28 mouse cellular contexts compared by ENCODE assay signal in genomic region chr9:58690701-58691100, GRCm38 (mm10). TPM values are rescaled to one million over a fixed set of nuclear protein-coding genes. Genes with fewer than 3 reads are reported as not detected.
"Had no signal": no experiment of that assay in that cellular context is flagged by ENCODE, and none has a peak within 500 bp of the region (broad histone marks: within the 10 kb centered on the region; RNA-seq: fewer than 3 reads in every experiment).

No protein-coding gene starts in this region.

- H3K36me3 ChIP-seq: embryonic facial prominence, embryonic 10.5 days; embryonic facial prominence, embryonic 12.5 days; embryonic facial prominence, embryonic 13.5 days; embryonic facial prominence, embryonic 15.5 days; forebrain, embryonic 10.5 days; forebrain, embryonic 12.5 days; forebrain, embryonic 15.5 days had no signal

- H3K9me3 ChIP-seq: embryonic facial prominence, embryonic 10.5 days; embryonic facial prominence, embryonic 12.5 days; embryonic facial prominence, embryonic 15.5 days; forebrain, embryonic 12.5 days; forebrain, embryonic 15.5 days had no signal

- H3K27ac ChIP-seq: embryonic facial prominence, embryonic 10.5 days; embryonic facial prominence, embryonic 12.5 days; embryonic facial prominence, embryonic 13.5 days; embryonic facial prominence, embryonic 15.5 days; forebrain, embryonic 10.5 days; forebrain, embryonic 12.5 days; forebrain, embryonic 13.5 days; forebrain, embryonic 15.5 days; gastrocnemius, adult 2 months; heart, adult 2 months had no signal

- DNase-seq: cerebellum, adult 2 months; cerebellum, adult 8-10 months; cerebellum, adult 9-10 months; cerebellum, adult 9-11 months; cerebellum, postnatal 10 days; cerebellum, postnatal 14 days; cerebellum, postnatal 25 days; cerebellum, postnatal 36 days; embryo, embryonic 11 days; forebrain, postnatal 0 days; gastrocnemius, adult 2 months; gastrocnemius, postnatal 10 days; gastrocnemius, postnatal 14 days; gastrocnemius, postnatal 25 days; gastrocnemius, postnatal 36 days; heart, adult 18-20 months; heart, adult 2 months had no signal

- H3K4me1 ChIP-seq: embryonic facial prominence, embryonic 12.5 days; embryonic facial prominence, embryonic 15.5 days; forebrain, embryonic 12.5 days; forebrain, embryonic 13.5 days; forebrain, embryonic 15.5 days had no signal

- H3K4me3 ChIP-seq: embryonic facial prominence, embryonic 10.5 days; embryonic facial prominence, embryonic 12.5 days; embryonic facial prominence, embryonic 13.5 days; embryonic facial prominence, embryonic 15.5 days; erythroblast, embryonic 14.5 days; forebrain, embryonic 10.5 days; forebrain, embryonic 12.5 days; forebrain, embryonic 13.5 days; forebrain, embryonic 15.5 days; gastrocnemius, adult 2 months; heart, adult 2 months had no signal

- H3K27me3 ChIP-seq: embryonic facial prominence, embryonic 12.5 days; embryonic facial prominence, embryonic 13.5 days; embryonic facial prominence, embryonic 15.5 days; forebrain, embryonic 12.5 days; forebrain, embryonic 13.5 days; forebrain, embryonic 15.5 days had no signal

RNA-seq across cellular contexts. Expression of gene Rec114, which starts 53.1 kb away (rescaled TPM):
- total RNA-seq: gastrocnemius, adult 2 months; gastrocnemius, postnatal 36 days; gastrocnemius, postnatal 4 days; granulocyte monocyte progenitor cell, adult 5-6 weeks had no signal
